Mouse (Mus musculus) MEL (cell line): ENCODE measurements around the gene Tmem145. TPM values are rescaled to one million over a fixed set of nuclear protein-coding genes. Genes with fewer than 3 reads are reported as not detected.
A peak's percentile ranks its signal among the peaks of the same experiment; 100 is the strongest.

ENCODE experiments used
- DNase-seq: peaks from one replicate; pipeline ENCODE4 v3.0.0; 2011; ENCODE audit warnings: low read depth, low spot score
- H3K27ac ChIP-seq: 2 replicates; pipeline ENCODE4 v1.5.1; 2012; ENCODE audit warnings: low read depth, mild to moderate bottlenecking, control low read depth, low read length, moderate library complexity; ENCODE audit not compliant: control insufficient read depth
- H3K27me3 ChIP-seq, 2 experiments: fragments of 150-350 bp in 1 of 2; sonication (generic) in 1 of 2; 2 replicates each; pipeline ENCODE4 v1.6.1; 2012; ENCODE audit warnings: low read length in 2 of 2, mild to moderate bottlenecking in 2 of 2, improper control_type of control experiment in 1 of 2, moderate library complexity in 1 of 2; ENCODE audit not compliant: insufficient read depth in 2 of 2, control insufficient read depth in 1 of 2
- H3K36me3 ChIP-seq, 2 experiments: 2 replicates each; pipeline ENCODE4 v1.6.1; 2012 to 2014; ENCODE audit warnings: low read length in 2 of 2, improper control_type of control experiment in 1 of 2, inconsistent platforms in 1 of 2, mild to moderate bottlenecking in 1 of 2; ENCODE audit not compliant: insufficient read depth in 2 of 2, control insufficient read depth in 1 of 2
- H3K4me1 ChIP-seq, 2 experiments: fragments of 150-350 bp in 1 of 2; sonication (generic) in 1 of 2; 2 replicates each; pipeline ENCODE4 v1.6.1; 2012; ENCODE audit warnings: low read length in 2 of 2, improper control_type of control experiment in 1 of 2, mild to moderate bottlenecking in 1 of 2; ENCODE audit not compliant: insufficient read depth in 2 of 2, control insufficient read depth in 1 of 2
- H3K4me3 ChIP-seq, 2 experiments: fragments of 150-350 bp in 1 of 2; sonication (generic) in 1 of 2; 2 replicates each; pipeline ENCODE4 v1.5.1; 2012; ENCODE audit warnings: low read depth in 2 of 2, low read length in 2 of 2, mild to moderate bottlenecking in 2 of 2, moderate library complexity in 2 of 2, control low read depth in 1 of 2, improper control_type of control experiment in 1 of 2; ENCODE audit not compliant: control insufficient read depth in 1 of 2, insufficient read depth in 1 of 2
- H3K79me2 ChIP-seq: 2 replicates; pipeline ENCODE4 v1.6.1; 2012; ENCODE audit warnings: mild to moderate bottlenecking, low read length, moderate library complexity; ENCODE audit not compliant: control insufficient read depth, poor library complexity, insufficient read depth
- H3K9ac ChIP-seq: 2 replicates; pipeline ENCODE4 v1.6.1; 2012; ENCODE audit warnings: low read depth, mild to moderate bottlenecking, control low read depth, low read length, moderate library complexity; ENCODE audit not compliant: control insufficient read depth, poor library complexity, severe bottlenecking
- H3K9me3 ChIP-seq: fragments of 150-350 bp; sonication (generic); replicated peaks from 2 replicates; pipeline ENCODE4 v1.6.1; 2012; ENCODE audit warnings: mild to moderate bottlenecking, low read length, improper control_type of control experiment, moderate library complexity; ENCODE audit not compliant: insufficient read depth
- BHLHE40 ChIP-seq: IDR thresholded peaks from 2 replicates; pipeline ENCODE4 v1.6.1; 2012; ENCODE audit warnings: low read depth, mild to moderate bottlenecking, inconsistent platforms, low read length, improper control_type of control experiment, borderline replicate concordance
- CTCF ChIP-seq, 3 experiments: IDR thresholded peaks in 2 of 3; conservative IDR thresholded peaks in 1 of 3; 2 replicates each; pipeline ENCODE4 v1.5.1; 2011 to 2012; ENCODE audit warnings: low read length in 3 of 3, low read depth in 2 of 3, mild to moderate bottlenecking in 2 of 3, improper control_type of control experiment in 1 of 3, inconsistent platforms in 1 of 3, mixed read lengths in 1 of 3, moderate library complexity in 1 of 3; ENCODE audit not compliant: control insufficient read depth in 1 of 3, insufficient read depth in 1 of 3, poor library complexity in 1 of 3, severe bottlenecking in 1 of 3
- ELF1 ChIP-seq: IDR thresholded peaks from 2 replicates; pipeline ENCODE4 v1.6.1; 2014; ENCODE audit warnings: low read depth, mild to moderate bottlenecking, inconsistent platforms, low read length, improper control_type of control experiment, moderate library complexity
- GABPA ChIP-seq: IDR thresholded peaks from 2 replicates; pipeline ENCODE4 v1.6.1; 2012; ENCODE audit warnings: low read depth, mild to moderate bottlenecking, inconsistent platforms, low read length, improper control_type of control experiment, moderate library complexity
- GATA1 ChIP-seq: IDR thresholded peaks from 2 replicates; pipeline ENCODE4 v1.6.1; 2011; ENCODE audit warnings: low read depth, low read length, improper control_type of control experiment
- HCFC1 ChIP-seq: IDR thresholded peaks from 2 replicates; pipeline ENCODE4 v1.6.1; 2012; ENCODE audit warnings: low read depth, mild to moderate bottlenecking, inconsistent platforms, low read length, improper control_type of control experiment, moderate library complexity
- JUND ChIP-seq: IDR thresholded peaks from 2 replicates; pipeline ENCODE4 v1.6.1; 2011; ENCODE audit warnings: low read depth, mild to moderate bottlenecking, improper control_type of control experiment, low read length
- KAT2A ChIP-seq: conservative IDR thresholded peaks from 2 replicates; pipeline ENCODE4 v1.6.1; 2012; ENCODE audit warnings: low read depth, low read length, improper control_type of control experiment, inconsistent platforms
- MAFK ChIP-seq: IDR thresholded peaks from 2 replicates; pipeline ENCODE4 v1.6.1; 2011; ENCODE audit warnings: low read depth, mild to moderate bottlenecking, low read length, improper control_type of control experiment, borderline replicate concordance
- MAX ChIP-seq: IDR thresholded peaks from 2 replicates; pipeline ENCODE4 v1.6.1; 2011; ENCODE audit warnings: low read length, improper control_type of control experiment
- MXI1 ChIP-seq: IDR thresholded peaks from 2 replicates; pipeline ENCODE4 v1.6.1; 2011; ENCODE audit warnings: mild to moderate bottlenecking, low read depth, low read length, improper control_type of control experiment
- MYC ChIP-seq: IDR thresholded peaks from 2 replicates; pipeline ENCODE4 v1.6.1; 2011; ENCODE audit warnings: low read depth, mild to moderate bottlenecking, low read length, improper control_type of control experiment, moderate library complexity
- NELFE ChIP-seq: IDR thresholded peaks from 2 replicates; pipeline ENCODE4 v1.6.1; 2011; ENCODE audit warnings: low read depth, low read length, improper control_type of control experiment
- NRF1 ChIP-seq: IDR thresholded peaks from 2 replicates; pipeline ENCODE4 v1.6.1; 2014; ENCODE audit warnings: low read depth, mild to moderate bottlenecking, inconsistent platforms, low read length, improper control_type of control experiment, moderate library complexity; ENCODE audit not compliant: poor library complexity, insufficient read depth, severe bottlenecking
- POLR2A ChIP-seq, 2 experiments: IDR thresholded peaks; 2 replicates each; pipeline ENCODE4 v1.6.1; 2011 to 2012; ENCODE audit warnings: low read length in 2 of 2, mild to moderate bottlenecking in 2 of 2, control low read depth in 1 of 2, improper control_type of control experiment in 1 of 2, low read depth in 1 of 2, moderate library complexity in 1 of 2; ENCODE audit not compliant: control insufficient read depth in 1 of 2, insufficient read depth in 1 of 2, poor library complexity in 1 of 2
- POLR2AphosphoS2 ChIP-seq: IDR thresholded peaks from 2 replicates; pipeline ENCODE4 v1.6.1; 2011; ENCODE audit warnings: low read length, improper control_type of control experiment
- POLR2AphosphoS5 ChIP-seq: IDR thresholded peaks from 2 replicates; pipeline ENCODE4 v1.6.1; 2012; ENCODE audit warnings: low read depth, borderline replicate concordance, mild to moderate bottlenecking, inconsistent platforms, low read length, moderate library complexity, mixed read lengths
- RAD21 ChIP-seq: IDR thresholded peaks from 2 replicates; pipeline ENCODE4 v1.6.1; 2011; ENCODE audit warnings: mild to moderate bottlenecking, low read depth, low read length, improper control_type of control experiment
- SIN3A ChIP-seq: IDR thresholded peaks from 2 replicates; pipeline ENCODE4 v1.6.1; 2012; ENCODE audit warnings: low read length, improper control_type of control experiment, inconsistent platforms
- TBP ChIP-seq: IDR thresholded peaks from 2 replicates; pipeline ENCODE4 v1.8.0; 2011; ENCODE audit warnings: low read depth, low read length, improper control_type of control experiment
- TCF12 ChIP-seq: IDR thresholded peaks from 2 replicates; pipeline ENCODE4 v1.6.1; 2014; ENCODE audit warnings: low read depth, mild to moderate bottlenecking, inconsistent platforms, low read length, improper control_type of control experiment, moderate library complexity
- UBTF ChIP-seq: IDR thresholded peaks from 2 replicates; pipeline ENCODE4 v1.6.1; 2012; ENCODE audit warnings: low read depth, mild to moderate bottlenecking, inconsistent platforms, low read length, improper control_type of control experiment, moderate library complexity, borderline replicate concordance; ENCODE audit not compliant: insufficient read depth
- USF1 ChIP-seq: IDR thresholded peaks from 2 replicates; pipeline ENCODE4 v1.6.1; 2014; ENCODE audit warnings: low read depth, mild to moderate bottlenecking, inconsistent platforms, low read length, improper control_type of control experiment, moderate library complexity
- USF2 ChIP-seq, 2 experiments: IDR thresholded peaks; 2 replicates each; pipeline ENCODE4 v1.6.1; 2011 to 2012; ENCODE audit warnings: improper control_type of control experiment in 2 of 2, low read length in 2 of 2, borderline replicate concordance in 1 of 2, inconsistent platforms in 1 of 2, low read depth in 1 of 2, mild to moderate bottlenecking in 1 of 2; ENCODE audit not compliant: insufficient read depth in 1 of 2
- ZC3H11A ChIP-seq: IDR thresholded peaks from 2 replicates; pipeline ENCODE4 v1.6.1; 2012; ENCODE audit warnings: low read depth, mild to moderate bottlenecking, inconsistent platforms, low read length, improper control_type of control experiment
- ZNF384 ChIP-seq: IDR thresholded peaks from 2 replicates; pipeline ENCODE4 v1.6.1; 2012; ENCODE audit warnings: low read depth, mild to moderate bottlenecking, inconsistent platforms, low read length, improper control_type of control experiment
- polyA plus RNA-seq, 2 experiments: library from polyadenylated mRNA; stranded (reverse) in 1 of 2; unstranded in 1 of 2; fragments of >175 nt in 1 of 2; fragments of >200 nt in 1 of 2; gene quantifications; 2 replicates each; pipeline versions ENCODE4 v1.2.1 to v1.2.4; 2012; ENCODE audit warnings: low replicate concordance in 2 of 2, low read depth in 1 of 2; ENCODE audit not compliant: insufficient read length in 2 of 2, insufficient read depth in 1 of 2, missing spikeins in 1 of 2
- total RNA-seq: library from RNA; depleted of rRNA; stranded (reverse); fragments of 300-350 nt; gene quantifications from 2 replicates; pipeline ENCODE4 v1.2.3, GENCODE M21; 2012

Gene Tmem145
- total and polyA plus RNA-seq, 3 experiments: not detected

- no peak for TF ChIP-seq UBTF
- 0 out of 2 replicates have a peak, but pooled peaks have one; percentile 37 for TF ChIP-seq MAFK
- TF ChIP-seq JUND: 0 out of 2 replicates have a peak, but pooled peaks have one; percentile 38
- no peak for TF ChIP-seq CTCF (IDR thresholded peaks at IDR 0.05 in 2 of 3, conservative IDR thresholded peaks at IDR 0.05 in 1 of 3; ENCODE audit: control insufficient read depth in 1 of 3, insufficient read depth in 1 of 3, low read depth in 2 of 3, low read length in 3 of 3, poor library complexity in 1 of 3, severe bottlenecking in 1 of 3)
- no peak for TF ChIP-seq POLR2AphosphoS5
Measured at GRCm38 (mm10) chr7:25273259-25274241, 32.4 kb upstream of the Tmem145 start (continued).

DNA sequence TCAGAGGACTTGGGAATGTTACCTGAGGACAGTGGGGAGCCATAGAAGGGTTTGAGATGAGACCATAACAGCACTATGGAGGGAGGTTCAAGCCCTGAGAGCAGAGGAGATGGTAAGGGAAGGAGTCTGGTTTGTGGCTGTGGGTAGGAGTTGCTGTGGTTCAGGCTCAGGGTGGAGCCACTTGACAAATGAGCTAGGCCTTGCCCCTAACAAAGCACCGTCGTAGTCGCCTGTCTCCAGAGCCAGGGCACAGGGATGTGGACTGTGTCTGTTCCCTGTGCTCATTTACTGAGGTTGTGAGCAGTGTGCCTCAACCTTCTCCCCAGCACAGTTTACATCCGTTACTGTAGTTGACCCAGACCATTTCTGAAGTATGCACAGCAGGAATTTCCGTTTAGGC, 31.3 kb upstream of the Tmem145 start:
- no peaks in the 10 kb centered on the region for H3K9me3 ChIP-seq
- DNase-seq: peak; percentile 85
- peak overlapping the region in 1 of 2 experiments; percentile 36; a peak in 2 of 4 replicates for H3K4me3 ChIP-seq
- peaks cover 30% of the 10 kb centered on the region for H3K79me2 ChIP-seq
- H3K27ac ChIP-seq: peak overlapping the region; percentile 94
- H3K9ac ChIP-seq: peak overlapping the region; percentile 52
- TF ChIP-seq MAX (peak; percentile 48), POLR2A (IDR thresholded peaks at IDR 0.05; ENCODE audit: control insufficient read depth in 1 of 2, insufficient read depth in 1 of 2, low read depth in 1 of 2, low read length in 2 of 2, poor library complexity in 1 of 2) (peak in 1 of 2 experiments; percentile 38; a peak in 1 of 4 replicates), NELFE (peak; percentile 52), TBP (peak; percentile 85), HCFC1 (peak; percentile 39; the same call in 1 of the 2 replicates), NRF1 (no peak), MYC (0 out of 2 replicates have a peak, but pooled peaks have one; percentile 21), POLR2AphosphoS2 (no peak), RAD21 (no peak), MXI1 (0 out of 2 replicates have a peak, but pooled peaks have one; percentile 21)
- peaks cover 29 to 60% of the 10 kb centered on the region in 2 experiments for H3K4me1 ChIP-seq
- no peaks in the 10 kb centered on the region for H3K27me3 ChIP-seq
- H3K36me3 ChIP-seq: peaks cover 0 to 52% of the 10 kb centered on the region in 2 experiments; a peak in 2 of 4 replicates

DNA sequence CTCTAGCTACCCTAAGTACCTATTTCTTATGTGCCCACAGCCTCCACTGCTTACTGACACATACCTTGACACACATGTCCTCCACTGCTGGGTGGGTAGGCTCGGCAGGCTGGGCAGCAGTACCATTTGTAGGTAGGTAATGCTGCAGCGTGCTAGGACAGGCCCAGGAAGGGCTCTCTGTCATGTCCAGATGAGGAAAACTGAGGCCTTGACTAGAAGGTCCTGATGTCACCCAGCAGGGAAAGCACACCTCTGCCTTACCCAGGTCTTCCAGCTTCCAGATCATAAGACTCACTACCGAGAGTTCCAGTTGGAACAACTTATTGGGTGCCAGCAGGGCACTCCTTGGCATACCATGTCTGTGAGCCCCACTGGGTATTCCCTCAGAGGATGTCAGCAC, 30.9 kb upstream of the Tmem145 start:
- Histone ChIP-seq H3K27ac (peak overlapping the region; percentile 94), H3K27me3 (no peaks in the 10 kb centered on the region), H3K4me3 (no peak overlapping the region), H3K79me2 (peaks cover 28% of the 10 kb centered on the region)
- TF ChIP-seq ZNF384: no peak
- no peak for TF ChIP-seq USF2 (IDR thresholded peaks at IDR 0.05; ENCODE audit: borderline replicate concordance in 1 of 2, insufficient read depth in 1 of 2, low read depth in 1 of 2, low read length in 2 of 2)
- TF ChIP-seq HCFC1: no peak
- no peak for TF ChIP-seq USF1
- TF ChIP-seq NRF1: no peak
- TF ChIP-seq ELF1: no peak
- TF ChIP-seq TBP: no peak
- TF ChIP-seq TCF12: no peak
- TF ChIP-seq ZC3H11A: no peak
- no peak for TF ChIP-seq GABPA
- no peak for TF ChIP-seq MXI1
- TF ChIP-seq SIN3A: no peak
- no peak for TF ChIP-seq KAT2A
- no peak for TF ChIP-seq BHLHE40
- no peak for TF ChIP-seq MAX
- no peak for TF ChIP-seq GATA1
- TF ChIP-seq, all 39 proteins: peak for 0
- no peaks in the 10 kb centered on the region for H3K9me3 ChIP-seq
- peak overlapping the region; percentile 52 for H3K9ac ChIP-seq
- H3K4me1 ChIP-seq: peaks cover 29 to 56% of the 10 kb centered on the region in 2 experiments
- peaks cover 0 to 48% of the 10 kb centered on the region in 2 experiments; a peak in 2 of 4 replicates for H3K36me3 ChIP-seq
- DNase-seq: no peak
